Mouse (Mus musculus): ENCODE data around the gene Pmp22.

Gene Pmp22

GRCm38 (mm10) chr11:63128784-63129183 lies at the start of gene Pmp22:
Gene Pmp22, plus strand, starts transcription at chr11:63128982.
- no peak for DNase-seq (ENCODE audit: low spot score in 2 of 2)

GRCm38 (mm10) chr11:63084536-63084935 lies 44.2 kb upstream of the Pmp22 start:
- DNase-seq (ENCODE audit: low spot score in 2 of 2): no peak

- no peak for DNase-seq (ENCODE audit: low spot score in 2 of 2)
Observed at GRCm38 (mm10) chr11:63088672-63089071, 40.1 kb upstream of the Pmp22 start.

GRCm38 (mm10) chr11:63090210-63090609 lies 38.6 kb upstream of the Pmp22 start:
- DNase-seq (ENCODE audit: low spot score in 2 of 2): no peak

GRCm38 (mm10) chr11:63090986-63091385 lies 37.8 kb upstream of the Pmp22 start:
- no peak for DNase-seq (ENCODE audit: low spot score in 2 of 2)

GRCm38 (mm10) chr11:63092271-63092670 lies 36.5 kb upstream of the Pmp22 start:
- no peak for DNase-seq (ENCODE audit: low spot score in 2 of 2)

GRCm38 (mm10) chr11:63093601-63094000 lies 35.2 kb upstream of the Pmp22 start:
- no peak for DNase-seq (ENCODE audit: low spot score in 2 of 2)

- DNase-seq (ENCODE audit: low spot score in 2 of 2): no peak
Observed at GRCm38 (mm10) chr11:63094496-63094895, 34.3 kb upstream of the Pmp22 start.

- no peak for DNase-seq (ENCODE audit: low spot score in 2 of 2)
Observed at GRCm38 (mm10) chr11:63098016-63098415, 30.8 kb upstream of the Pmp22 start.

GRCm38 (mm10) chr11:63099390-63099789 lies 29.4 kb upstream of the Pmp22 start:
- no peak for DNase-seq (ENCODE audit: low spot score in 2 of 2)

- DNase-seq (ENCODE audit: low spot score in 2 of 2): no peak
Observed at GRCm38 (mm10) chr11:63103256-63103655, 25.5 kb upstream of the Pmp22 start.

GRCm38 (mm10) chr11:63104026-63104425 lies 24.8 kb upstream of the Pmp22 start:
- DNase-seq (ENCODE audit: low spot score in 2 of 2): no peak

GRCm38 (mm10) chr11:63109230-63109775 lies 19.5 kb upstream of the Pmp22 start:
- DNase-seq (ENCODE audit: low spot score in 2 of 2): no peak

GRCm38 (mm10) chr11:63110329-63110728 lies 18.5 kb upstream of the Pmp22 start:
- no peak for DNase-seq (ENCODE audit: low spot score in 2 of 2)

GRCm38 (mm10) chr11:63114807-63115641 lies 13.8 kb upstream of the Pmp22 start:
- DNase-seq (ENCODE audit: low spot score in 2 of 2): no peak

GRCm38 (mm10) chr11:63116652-63117051 lies 12.1 kb upstream of the Pmp22 start:
- DNase-seq (ENCODE audit: low spot score in 2 of 2): no peak

GRCm38 (mm10) chr11:63117266-63117665 lies 11.5 kb upstream of the Pmp22 start:
- no peak for DNase-seq (ENCODE audit: low spot score in 2 of 2)

GRCm38 (mm10) chr11:63119791-63120190 lies 9.0 kb upstream of the Pmp22 start:
- DNase-seq (ENCODE audit: low spot score in 2 of 2): no peak

GRCm38 (mm10) chr11:63122249-63122648 lies 6.5 kb upstream of the Pmp22 start:
- no peak for DNase-seq (ENCODE audit: low spot score in 2 of 2)

- no peak for DNase-seq (ENCODE audit: low spot score in 2 of 2)
Observed at GRCm38 (mm10) chr11:63122776-63123350, 5.9 kb upstream of the Pmp22 start.

- no peak for DNase-seq (ENCODE audit: low spot score in 2 of 2)
Observed at GRCm38 (mm10) chr11:63124316-63124715, 4.5 kb upstream of the Pmp22 start.

- DNase-seq (ENCODE audit: low spot score in 2 of 2): no peak
Observed at GRCm38 (mm10) chr11:63125832-63126456, 2.8 kb upstream of the Pmp22 start.

- no peak for DNase-seq (ENCODE audit: low spot score in 2 of 2)
Observed at GRCm38 (mm10) chr11:63126976-63127375, 1.8 kb upstream of the Pmp22 start.
